Mouse (Mus musculus) brown adipose tissue, adult 24 weeks (tissue): ENCODE measurements at regions not wholly inside any gene's neighbourhood (a gene's known extent, or its start where the extent isn't known, plus 50 kb on each side); places are given as distances from the start of the nearest gene placed in this dataset.

ENCODE experiments used
- H3K27ac ChIP-seq: fragments of 200-500 bp; replicated peaks from 2 replicates; pipeline ENCODE4 v1.5.1; 2012; ENCODE audit warnings: low read depth, mild to moderate bottlenecking, low read length
- H3K4me1 ChIP-seq: fragments of 200-500 bp; 2 replicates; pipeline ENCODE4 v1.6.1; 2012; ENCODE audit warnings: low read length, mixed read lengths; ENCODE audit not compliant: control insufficient read depth, insufficient read depth, insufficient read length
- H3K4me3 ChIP-seq: fragments of 200-500 bp; 2 replicates; pipeline ENCODE4 v1.5.1; 2012; ENCODE audit warnings: low read depth, mild to moderate bottlenecking, low read length, moderate library complexity; ENCODE audit not compliant: insufficient read depth

DNA sequence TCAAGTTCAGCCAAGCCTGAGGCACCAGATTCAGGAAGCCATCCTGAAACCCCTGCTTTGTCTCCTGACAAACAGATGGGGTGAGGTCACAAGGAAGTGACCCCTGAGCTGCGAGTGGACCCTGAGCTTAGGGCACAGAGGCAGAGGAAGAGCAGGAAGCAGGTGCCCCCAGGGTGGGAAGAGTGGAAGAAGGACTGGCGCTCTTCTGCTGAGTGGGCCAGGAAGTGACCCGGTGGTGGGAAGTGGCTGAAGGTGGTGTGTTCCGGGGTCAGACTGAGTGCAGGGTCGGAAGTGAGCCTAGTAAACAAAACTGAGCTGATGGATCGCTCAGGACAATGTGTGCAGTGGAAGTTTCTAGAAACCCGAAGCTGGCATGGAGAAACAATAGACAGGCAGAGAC, 57.2 kb upstream of the Unc5b start:
- Histone ChIP-seq H3K4me3 (no peak overlapping the region), H3K27ac (no peak overlapping the region), H3K4me1 (no peaks in the 10 kb centered on the region)

- Histone ChIP-seq H3K4me3 (no peak overlapping the region), H3K27ac (no peak overlapping the region)
Measured at GRCm38 (mm10) chr10:60885348-60886275, 54.2 kb upstream of the Unc5b start.

DNA sequence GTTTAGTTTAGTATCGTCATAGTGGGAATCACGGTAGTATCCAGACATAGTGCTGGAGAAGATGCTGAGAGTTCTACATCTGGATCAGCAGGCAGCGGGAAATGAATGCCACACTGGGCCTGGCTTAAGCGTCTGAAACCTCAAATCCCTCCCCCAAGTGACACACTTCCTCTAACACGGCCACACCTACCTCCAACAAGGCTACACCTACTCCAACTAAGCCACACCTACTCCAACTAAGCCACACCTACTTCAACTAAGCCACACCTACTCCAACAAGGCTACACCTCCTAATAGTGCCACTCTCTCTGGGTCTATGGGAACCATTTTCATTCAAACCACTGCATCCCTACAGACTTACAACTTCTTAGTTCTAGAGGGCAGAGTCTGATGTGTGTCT, 53.4 kb upstream of the Unc5b start:
- H3K4me3 ChIP-seq, result no peak overlapping the region
- no peaks in the 10 kb centered on the region for H3K4me1 ChIP-seq
- no peak overlapping the region for H3K27ac ChIP-seq

More at GRCm38 (mm10) chr10:60885348-60886275, 54.2 kb upstream of the Unc5b start:
- no peaks in the 10 kb centered on the region for H3K4me1 ChIP-seq
